Mouse (Mus musculus) heart, embryonic 10.5 days (tissue): ENCODE results near the gene Gm5678. TPM values are rescaled to one million over a fixed set of nuclear protein-coding genes. Genes with fewer than 3 reads are reported as not detected.

Experiments
- DNase-seq: peaks from one replicate; pipeline ENCODE4 v3.0.0-alpha.2; 2017; ENCODE audit warnings: low spot score
- H3K27ac ChIP-seq: fragments of 300-500 bp; sonication (generic); 2 replicates; pipeline ENCODE4 v1.5.1; 2016; ENCODE audit warnings: mild to moderate bottlenecking
- H3K27me3 ChIP-seq: fragments of 300-500 bp; sonication (generic); 2 replicates; pipeline ENCODE4 v1.6.1; 2016; ENCODE audit warnings: mild to moderate bottlenecking; ENCODE audit not compliant: poor library complexity, insufficient read depth, severe bottlenecking
- H3K36me3 ChIP-seq: fragments of 300-500 bp; sonication (generic); 2 replicates; pipeline ENCODE4 v1.6.1; 2016; ENCODE audit warnings: mild to moderate bottlenecking, moderate library complexity
- H3K4me1 ChIP-seq: fragments of 300-500 bp; sonication (generic); 2 replicates; pipeline ENCODE4 v1.6.1; 2016; ENCODE audit warnings: mild to moderate bottlenecking
- H3K4me3 ChIP-seq: fragments of 300-500 bp; sonication (generic); 2 replicates; pipeline ENCODE4 v1.5.1; 2016; ENCODE audit warnings: mild to moderate bottlenecking, moderate library complexity
- H3K9me3 ChIP-seq: fragments of 300-500 bp; sonication (generic); 2 replicates; pipeline ENCODE4 v1.6.1; 2016; ENCODE audit warnings: mild to moderate bottlenecking, moderate library complexity
- WGBS: fragments of 180-500 bp; shearing (Covaris S2); methylation state at CpG from one replicate; pipeline ENCODE4 v1.1.7; 2016; 5-methylcytosine and 5-hydroxymethylcytosine counted together
- polyA plus RNA-seq: library from polyadenylated mRNA; unstranded; fragments of >200 nt; fragmentation: Nextera tagmentation; extraction: Ambion mirVana; gene quantifications from 2 replicates; pipeline ENCODE4 v1.2.1, GENCODE M21; 2016

Gm5678 gene
- polyA plus RNA-seq, 1 experiment from 2014 or later, result not detected

DNA sequence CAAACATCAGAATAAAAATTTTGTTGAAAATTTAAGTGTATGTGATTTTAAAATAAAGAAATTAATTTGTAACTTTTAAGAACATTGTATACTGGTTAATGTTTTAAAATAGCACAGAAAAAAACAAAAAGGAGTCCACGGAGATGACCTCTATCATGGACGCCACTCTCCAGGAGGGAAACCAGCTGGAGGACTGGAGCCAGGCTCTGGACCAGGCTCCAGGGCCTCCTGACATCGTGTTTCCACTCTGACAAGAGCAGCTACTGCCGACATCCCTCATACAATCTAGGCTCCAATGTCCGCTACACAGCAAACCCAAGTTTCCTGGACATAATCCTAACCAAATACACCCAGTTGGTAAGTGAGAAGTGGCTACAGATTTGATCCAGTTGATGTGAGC is 32.1 kb upstream of the Gm5678 start:
- no peaks in the 10 kb centered on the region for H3K9me3 ChIP-seq
- H3K36me3 ChIP-seq, result peaks cover 48% of the 10 kb centered on the region
- no peak overlapping the region for H3K4me3 ChIP-seq
- no peaks in the 10 kb centered on the region for H3K27me3 ChIP-seq
- no peak overlapping the region for H3K27ac ChIP-seq
- 81% methylated on average over 5 of the region's 5 CpGs for WGBS
- H3K4me1 ChIP-seq, result no peaks in the 10 kb centered on the region
- no peak for DNase-seq

DNA sequence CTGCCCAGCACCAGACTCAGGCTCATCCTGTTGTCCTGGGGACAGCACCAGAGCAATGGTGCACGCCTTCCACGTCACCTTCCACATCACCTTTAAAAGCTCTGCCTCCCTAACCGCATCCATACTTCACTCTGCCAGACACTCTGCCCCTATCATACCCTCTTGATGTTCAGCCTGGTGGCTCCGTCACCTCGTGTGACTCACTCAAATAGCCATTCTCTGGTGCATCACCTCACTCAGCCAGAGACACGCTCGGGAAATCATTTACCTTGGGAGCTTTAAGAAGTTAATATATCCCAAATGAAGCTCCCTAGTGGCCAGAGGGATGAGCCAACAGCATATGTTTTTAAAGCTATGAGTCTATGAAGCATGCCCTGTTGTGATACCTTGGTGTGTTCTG is 31.1 kb upstream of the Gm5678 start:
- H3K4me3 ChIP-seq, result no peak overlapping the region

GRCm38 (mm10) chr16:93597551-93597950 is 30.3 kb upstream of the Gm5678 start:
- Histone ChIP-seq H3K36me3 (peaks cover 43% of the 10 kb centered on the region), H3K4me3 (no peak overlapping the region), H3K27ac (no peak overlapping the region), H3K4me1 (no peaks in the 10 kb centered on the region), H3K27me3 (no peaks in the 10 kb centered on the region), H3K9me3 (no peaks in the 10 kb centered on the region)
- 89% methylated on average over 9 of the region's 9 CpGs for WGBS
- no peak for DNase-seq

More for the DNA sequence above, 31.1 kb upstream of the Gm5678 start:
- no peaks in the 10 kb centered on the region for H3K9me3 ChIP-seq
- H3K27me3 ChIP-seq, result no peaks in the 10 kb centered on the region
- H3K4me1 ChIP-seq, result no peaks in the 10 kb centered on the region
- 89% methylated on average over 7 of the region's 7 CpGs for WGBS
- no peak overlapping the region for H3K27ac ChIP-seq
- peaks cover 44% of the 10 kb centered on the region for H3K36me3 ChIP-seq
- DNase-seq, result no peak

GRCm38 (mm10) chr16:93599461-93599860 is 28.4 kb upstream of the Gm5678 start:
- H3K4me1 ChIP-seq, result peaks cover 1% of the 10 kb centered on the region; the same call in 1 of the 2 replicates
- no peak overlapping the region for H3K4me3 ChIP-seq
- DNase-seq, result no peak
- H3K36me3 ChIP-seq, result peaks cover 29% of the 10 kb centered on the region
- H3K9me3 ChIP-seq, result no peaks in the 10 kb centered on the region
- H3K27me3 ChIP-seq, result no peaks in the 10 kb centered on the region
- WGBS, result 85% methylated on average over 6 of the region's 6 CpGs
- H3K27ac ChIP-seq, result no peak overlapping the region

DNA sequence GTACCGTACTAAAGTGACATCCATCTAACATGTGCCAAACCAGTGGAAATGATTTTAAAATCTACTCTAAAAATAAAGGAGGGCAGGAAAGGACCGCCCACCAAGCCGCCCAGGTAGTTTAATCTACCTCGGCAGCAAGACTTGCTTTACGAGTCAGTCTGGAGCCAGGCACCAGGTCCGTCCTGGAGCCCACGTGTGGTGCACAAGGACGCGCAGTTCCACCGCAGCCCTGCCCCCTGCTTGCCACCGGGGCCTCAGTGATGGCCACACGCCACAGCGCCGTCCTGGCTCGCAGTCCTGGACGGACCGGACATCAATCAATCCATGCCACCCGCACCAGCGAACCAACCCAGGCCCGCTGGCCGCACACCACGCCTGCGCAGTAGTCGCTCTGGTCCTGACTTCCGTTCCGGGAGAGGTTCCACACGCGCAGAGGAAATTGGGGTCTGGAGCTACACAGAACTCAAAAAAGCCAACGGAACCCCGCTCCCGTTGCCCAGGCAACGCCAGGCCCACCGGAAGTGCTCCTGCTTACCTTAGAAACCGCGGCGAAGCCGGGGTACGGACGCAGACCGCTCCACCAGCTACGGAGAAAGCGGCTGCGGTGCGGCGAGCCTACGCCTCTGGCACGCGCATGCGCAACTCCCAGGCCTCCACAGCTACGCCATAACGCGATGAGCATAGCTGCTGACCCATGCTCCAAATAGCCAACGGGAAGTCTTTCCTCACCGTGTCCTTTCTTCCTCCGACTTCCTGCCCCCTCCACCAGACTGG is 24.3 kb upstream of the Gm5678 start, which contains the start of gene Setd4:
TSS of gene Setd4 (minus strand) at position 625 of the 774 bp plus-strand sequence.
- Histone ChIP-seq H3K4me1 (peaks cover 11% of the 10 kb centered on the region), H3K9me3 (no peaks in the 10 kb centered on the region)

DNA sequence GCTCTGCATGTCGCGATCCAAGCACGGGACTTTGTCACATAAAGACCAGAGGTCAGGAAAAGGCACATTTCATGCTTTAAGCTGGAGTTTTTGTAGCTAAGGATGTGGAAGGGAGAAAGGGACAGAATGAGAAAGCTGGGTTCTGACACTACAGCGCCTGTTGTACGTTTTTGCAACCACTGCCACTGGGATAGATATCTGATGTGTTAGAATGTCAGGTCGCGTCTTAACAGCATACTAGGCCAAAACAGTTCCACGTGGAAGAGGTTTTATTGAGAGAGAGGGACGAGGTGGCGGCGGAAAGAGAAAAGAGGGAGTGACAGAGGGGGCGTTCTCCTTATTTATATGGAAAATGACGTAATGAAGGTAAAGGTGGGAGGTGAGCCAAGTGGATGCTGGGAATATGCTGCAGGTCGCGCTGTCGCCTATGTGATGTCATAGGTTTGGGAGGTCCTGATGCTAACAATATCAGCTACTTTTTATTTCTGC is 23.4 kb upstream of the Gm5678 start:
- DNase-seq, result no peak
- 5% methylated on average over 16 of the region's 16 CpGs for WGBS
- Histone ChIP-seq H3K4me3 (peak overlapping the region; percentile 70), H3K27ac (peak overlapping the region; percentile 95), H3K27me3 (no peaks in the 10 kb centered on the region), H3K36me3 (peaks cover 2% of the 10 kb centered on the region; the same call in 1 of the 2 replicates), H3K4me1 (peaks cover 12% of the 10 kb centered on the region), H3K9me3 (no peaks in the 10 kb centered on the region)

More for the DNA sequence above, 24.3 kb upstream of the Gm5678 start, which contains the start of gene Setd4:
- Histone ChIP-seq H3K4me3 (peak within 1 kb of the TSS; percentile 70), H3K36me3 (0 out of 2 replicates have a peak, but pooled peaks cover under 1% of the 10 kb centered on the region), H3K27ac (peak within 1 kb of the TSS; percentile 95), H3K27me3 (no peaks in the 10 kb centered on the region)
- WGBS, result 1% methylated on average over 55 of the region's 55 CpGs
- DNase-seq, result peak; percentile 96

DNA sequence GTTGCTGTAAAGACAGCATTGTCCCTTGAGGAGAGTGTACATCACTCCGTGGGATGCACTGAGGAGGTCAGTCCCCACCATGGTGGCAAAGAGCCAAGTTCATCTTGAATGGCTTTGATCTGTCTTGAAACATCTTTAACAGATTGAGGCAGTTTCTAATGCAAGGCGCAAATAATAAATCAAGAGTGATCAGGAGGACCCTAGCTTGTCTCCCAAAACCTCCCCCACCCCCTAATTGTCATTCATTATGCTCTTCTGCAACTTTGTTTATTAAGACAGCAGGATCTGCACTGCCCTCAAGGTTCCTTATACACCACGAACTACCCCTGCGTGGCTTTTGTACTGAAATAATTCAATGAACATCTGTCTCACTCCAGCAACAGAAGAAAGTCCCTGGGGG is 22.3 kb upstream of the Gm5678 start, which contains the start of gene Cbr1:
TSS of gene Cbr1 (plus strand) at position 301 of the 400 bp plus-strand sequence.
- peak within 1 kb of the TSS; percentile 95; the same call in 1 of the 2 replicates for H3K27ac ChIP-seq
- WGBS, result 74% methylated on average over 4 of the region's 4 CpGs

DNA sequence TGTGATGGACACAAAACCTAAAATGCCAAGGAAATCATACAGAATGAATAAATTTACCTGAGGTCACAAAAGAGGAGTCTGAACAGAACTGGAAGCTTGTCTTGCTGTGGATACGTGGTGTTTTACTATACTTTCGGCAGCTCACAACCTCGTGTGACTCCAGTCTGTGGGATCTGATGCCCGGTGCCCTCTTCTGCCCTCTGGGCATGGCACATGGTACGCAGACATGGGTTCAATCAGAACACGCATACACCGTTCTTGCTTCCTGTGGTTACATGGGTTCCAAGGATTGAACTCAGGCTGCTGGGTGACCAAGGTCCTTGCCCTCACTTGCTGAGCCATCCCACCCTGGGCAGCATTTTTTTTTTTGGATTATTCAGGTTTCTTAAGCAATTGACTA is 21.8 kb upstream of the Gm5678 start:
- Histone ChIP-seq H3K4me1 (peaks cover 12% of the 10 kb centered on the region), H3K4me3 (no peak overlapping the region), H3K27ac (no peak overlapping the region), H3K27me3 (no peaks in the 10 kb centered on the region), H3K9me3 (no peaks in the 10 kb centered on the region), H3K36me3 (peaks cover 9% of the 10 kb centered on the region; the same call in 1 of the 2 replicates)
- WGBS, result 88% methylated on average over 7 of the region's 7 CpGs
- no peak for DNase-seq

More for the DNA sequence above, 22.3 kb upstream of the Gm5678 start, which contains the start of gene Cbr1:
- Histone ChIP-seq H3K27me3 (no peaks in the 10 kb centered on the region), H3K9me3 (no peaks in the 10 kb centered on the region), H3K36me3 (peaks cover 7% of the 10 kb centered on the region; the same call in 1 of the 2 replicates), H3K4me1 (peaks cover 12% of the 10 kb centered on the region), H3K4me3 (peak within 1 kb of the TSS; percentile 70)
- DNase-seq, result no peak

DNA sequence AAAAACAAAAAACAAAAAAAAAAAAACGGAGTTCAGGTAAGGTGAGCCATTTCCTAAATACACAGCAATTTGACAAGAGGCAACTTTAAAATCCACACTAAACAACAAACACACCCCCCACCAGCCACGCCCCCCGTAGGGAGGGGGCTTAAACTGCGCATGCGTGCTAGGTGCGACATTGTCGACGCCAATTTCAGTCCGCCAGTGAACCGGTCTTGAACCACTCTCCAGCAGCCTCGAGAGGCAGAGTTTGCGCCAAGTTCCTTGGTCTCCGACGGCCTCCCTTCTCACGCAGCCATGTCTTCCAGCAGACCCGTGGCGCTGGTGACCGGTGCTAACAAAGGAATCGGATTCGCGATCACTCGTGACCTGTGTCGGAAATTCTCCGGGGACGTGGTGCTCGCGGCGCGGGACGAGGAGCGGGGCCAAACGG is 20.2 kb upstream of the Gm5678 start:
- Histone ChIP-seq H3K27me3 (no peaks in the 10 kb centered on the region), H3K4me3 (peak overlapping the region; percentile 78), H3K4me1 (peaks cover 12% of the 10 kb centered on the region), H3K27ac (peak overlapping the region; percentile 90), H3K9me3 (no peaks in the 10 kb centered on the region), H3K36me3 (peaks cover 11% of the 10 kb centered on the region; the same call in 1 of the 2 replicates)
- WGBS, result under 1% methylated on average over 32 of the region's 32 CpGs
- DNase-seq, result peak; percentile 93

GRCm38 (mm10) chr16:93608731-93609130 is 19.2 kb upstream of the Gm5678 start:
- DNase-seq, result no peak
- 77% methylated on average over 8 of the region's 8 CpGs for WGBS

DNA sequence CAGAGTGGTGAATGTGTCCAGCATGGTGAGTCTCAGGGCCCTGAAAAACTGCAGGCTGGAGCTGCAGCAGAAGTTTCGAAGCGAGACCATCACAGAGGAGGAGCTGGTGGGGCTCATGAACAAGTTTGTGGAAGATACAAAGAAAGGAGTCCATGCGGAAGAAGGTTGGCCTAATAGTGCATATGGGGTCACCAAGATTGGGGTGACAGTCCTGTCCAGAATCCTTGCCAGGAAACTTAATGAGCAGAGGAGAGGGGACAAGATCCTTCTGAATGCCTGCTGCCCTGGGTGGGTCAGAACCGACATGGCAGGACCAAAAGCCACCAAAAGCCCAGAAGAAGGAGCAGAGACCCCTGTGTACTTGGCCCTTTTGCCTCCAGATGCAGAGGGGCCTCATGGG is 18.1 kb upstream of the Gm5678 start:
- H3K27ac ChIP-seq, result no peak overlapping the region
- WGBS, result 87% methylated on average over 4 of the region's 4 CpGs
- no peak for DNase-seq
- H3K36me3 ChIP-seq, result peaks cover 11% of the 10 kb centered on the region; the same call in 1 of the 2 replicates
- H3K9me3 ChIP-seq, result no peaks in the 10 kb centered on the region
- no peaks in the 10 kb centered on the region for H3K27me3 ChIP-seq
- H3K4me3 ChIP-seq, result no peak overlapping the region
- peaks cover 7% of the 10 kb centered on the region; the same call in 1 of the 2 replicates for H3K4me1 ChIP-seq

More at GRCm38 (mm10) chr16:93608731-93609130, 19.2 kb upstream of the Gm5678 start:
- Histone ChIP-seq H3K27ac (no peak overlapping the region), H3K9me3 (no peaks in the 10 kb centered on the region), H3K4me3 (peak overlapping the region; percentile 78; the same call in 1 of the 2 replicates), H3K27me3 (no peaks in the 10 kb centered on the region), H3K4me1 (peaks cover 12% of the 10 kb centered on the region), H3K36me3 (peaks cover 11% of the 10 kb centered on the region; the same call in 1 of the 2 replicates)

GRCm38 (mm10) chr16:93610961-93611360 is 16.9 kb upstream of the Gm5678 start:
- peaks cover 7% of the 10 kb centered on the region; the same call in 1 of the 2 replicates for H3K4me1 ChIP-seq
- no peak overlapping the region for H3K27ac ChIP-seq
- no peaks in the 10 kb centered on the region for H3K9me3 ChIP-seq
- no peak for DNase-seq
- no peak overlapping the region for H3K4me3 ChIP-seq
- H3K27me3 ChIP-seq, result no peaks in the 10 kb centered on the region
- 92% methylated on average over 4 of the region's 4 CpGs for WGBS
- H3K36me3 ChIP-seq, result peaks cover 11% of the 10 kb centered on the region; the same call in 1 of the 2 replicates
